Mouse (Mus musculus) embryonic facial prominence, embryonic 11.5 days (tissue): Measurements from ENCODE around the gene Osbpl9. TPM values are rescaled to one million over a fixed set of nuclear protein-coding genes. Genes with fewer than 3 reads are reported as not detected.

Experiments used
- ATAC-seq: fragments of 200-750 bp; cut with Nextera tagmentation; replicated peaks from 2 replicates; pipeline ENCODE4 v1.8.0; 2017; ENCODE audit warnings: low read depth; ENCODE audit not compliant: insufficient number of reproducible peaks, low FRiP score, low TSS enrichment
- DNase-seq: peaks from one replicate; pipeline ENCODE4 v3.0.0-alpha.2; 2015; ENCODE audit warnings: low spot score
- H3K27ac ChIP-seq: fragments of 300-500 bp; sonication (generic); replicated peaks from 2 replicates; pipeline ENCODE4 v1.5.1; 2014; ENCODE audit warnings: mild to moderate bottlenecking, low read depth, low read length, control low read depth
- H3K27me3 ChIP-seq: fragments of 300-500 bp; sonication (generic); 2 replicates; pipeline ENCODE4 v1.6.1; 2014; ENCODE audit warnings: mild to moderate bottlenecking, low read length, moderate library complexity, mixed read lengths; ENCODE audit not compliant: control insufficient read depth, insufficient read depth
- H3K36me3 ChIP-seq: fragments of 300-500 bp; sonication (generic); replicated peaks from 2 replicates; pipeline ENCODE4 v1.6.1; 2014; ENCODE audit warnings: low read depth, mild to moderate bottlenecking, low read length, moderate library complexity, mixed read lengths; ENCODE audit not compliant: control insufficient read depth, insufficient read depth
- H3K4me1 ChIP-seq: fragments of 300-500 bp; sonication (generic); 2 replicates; pipeline ENCODE4 v1.6.1; 2014; ENCODE audit warnings: low read length, mixed read lengths; ENCODE audit not compliant: control insufficient read depth, insufficient read depth
- H3K4me2 ChIP-seq: fragments of 300-500 bp; sonication (generic); 2 replicates; pipeline ENCODE4 v1.6.1; 2014; ENCODE audit warnings: low read depth, mild to moderate bottlenecking, control low read depth, low read length, moderate library complexity
- H3K4me3 ChIP-seq: fragments of 300-500 bp; sonication (generic); 2 replicates; pipeline ENCODE4 v1.5.1; 2014; ENCODE audit warnings: low read depth, low read length, control low read depth
- H3K9ac ChIP-seq: fragments of 300-500 bp; sonication (generic); replicated peaks from 2 replicates; pipeline ENCODE4 v1.6.1; 2014; ENCODE audit warnings: mild to moderate bottlenecking, control low read depth, low read length
- H3K9me3 ChIP-seq: fragments of 300-500 bp; sonication (generic); replicated peaks from 2 replicates; pipeline ENCODE4 v1.6.1; 2016; ENCODE audit warnings: mild to moderate bottlenecking, low read length, inconsistent platforms, mixed read lengths; ENCODE audit not compliant: control insufficient read depth
- WGBS: fragments of 180-500 bp; shearing (Covaris S2); extraction: QIAGEN DNeasy Blood & Tissue Kit; methylation state at CpG from one replicate; pipeline ENCODE4 v1.1.7; 2014; 5-methylcytosine and 5-hydroxymethylcytosine counted together
- polyA plus RNA-seq: library from polyadenylated mRNA; unstranded; fragments of >200 nt; fragmentation: Nextera tagmentation; extraction: Ambion mirVana; gene quantifications from 2 replicates; pipeline ENCODE4 v1.2.1, GENCODE M21; 2014

Gene Osbpl9
- polyA plus RNA-seq, 1 experiment from 2014 or later = 81.0 TPM

DNA sequence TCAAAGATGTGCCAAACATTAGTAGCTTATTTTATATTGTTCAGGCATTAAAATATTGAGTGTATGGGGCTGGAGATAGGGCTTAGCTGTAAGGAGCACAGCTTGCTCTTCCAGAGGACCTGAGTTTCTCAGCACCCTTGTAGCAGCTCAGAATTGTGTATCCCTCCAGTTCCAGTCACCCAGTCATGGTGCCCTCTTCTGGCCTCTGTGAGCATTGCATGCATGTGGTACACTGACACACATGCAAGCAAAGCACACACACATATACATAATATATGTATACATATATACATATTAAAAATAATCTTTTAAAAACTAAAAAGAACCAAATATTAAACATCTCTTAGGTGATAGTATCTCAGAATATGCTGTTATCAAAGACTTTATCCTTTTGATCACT, 165.7 kb downstream of the Osbpl9 start:
- Histone ChIP-seq H3K4me2 (no peak overlapping the region), H3K4me3 (no peak overlapping the region), H3K27me3 (no peaks in the 10 kb centered on the region), H3K27ac (no peak overlapping the region), H3K9me3 (no peaks in the 10 kb centered on the region), H3K36me3 (peaks cover 6% of the 10 kb centered on the region), H3K9ac (no peak overlapping the region), H3K4me1 (no peaks in the 10 kb centered on the region)
- ATAC-seq = no peak
- peak; percentile 63 for DNase-seq

DNA sequence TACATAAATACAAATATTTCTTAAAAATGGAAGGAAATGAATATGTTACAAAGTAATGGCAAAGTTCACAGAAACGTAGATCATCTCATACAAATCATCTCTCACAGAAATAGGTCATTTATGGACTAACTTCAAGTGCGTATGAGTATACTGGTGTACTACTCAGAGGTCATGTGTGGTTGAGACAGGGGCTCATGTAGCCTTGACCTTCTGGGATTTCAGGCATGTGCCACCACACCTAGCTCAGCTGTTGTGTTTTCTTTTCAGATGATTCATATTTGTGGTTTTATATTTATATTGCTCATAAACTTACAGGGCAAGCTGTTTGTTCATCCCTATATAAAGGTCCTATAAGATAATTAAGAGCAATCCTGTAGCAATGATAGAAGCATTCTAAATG, 171.8 kb downstream of the Osbpl9 start:
- H3K36me3 ChIP-seq = peaks cover 3% of the 10 kb centered on the region
- ATAC-seq = no peak

DNA sequence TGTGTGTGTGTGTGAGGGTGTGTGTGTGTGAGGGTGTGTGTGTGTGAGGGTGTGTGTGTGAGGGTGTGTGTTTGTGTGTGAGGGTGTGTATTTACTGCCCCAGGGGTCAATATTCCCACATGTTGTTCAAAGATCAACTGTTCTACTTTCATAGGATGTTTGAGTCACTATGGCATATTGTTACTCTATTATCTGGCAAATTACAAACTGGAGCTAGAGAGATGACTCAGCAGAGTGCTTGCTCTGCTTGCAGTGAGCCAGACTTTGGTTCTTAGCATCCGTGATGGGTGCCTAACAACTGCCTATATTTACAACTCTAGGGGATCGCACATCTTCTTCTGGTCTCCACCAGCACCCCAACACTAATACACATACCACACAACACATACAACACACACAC, 172.2 kb downstream of the Osbpl9 start:
- Histone ChIP-seq H3K27ac (no peak overlapping the region), H3K4me1 (no peaks in the 10 kb centered on the region), H3K27me3 (no peaks in the 10 kb centered on the region), H3K4me3 (no peak overlapping the region), H3K4me2 (no peak overlapping the region), H3K9me3 (no peaks in the 10 kb centered on the region), H3K9ac (no peak overlapping the region), H3K36me3 (peaks cover 3% of the 10 kb centered on the region)
- DNase-seq (no peak), ATAC-seq (no peak)
- WGBS = 86% methylated on average over 2 of the region's 2 CpGs

More for the DNA sequence above, 171.8 kb downstream of the Osbpl9 start:
- Histone ChIP-seq H3K27me3 (no peaks in the 10 kb centered on the region), H3K27ac (no peak overlapping the region), H3K4me3 (no peak overlapping the region), H3K9ac (no peak overlapping the region), H3K4me1 (no peaks in the 10 kb centered on the region), H3K4me2 (no peak overlapping the region), H3K9me3 (no peaks in the 10 kb centered on the region)
- WGBS = 96% methylated on average over 2 of the region's 2 CpGs
- no peak for DNase-seq

DNA sequence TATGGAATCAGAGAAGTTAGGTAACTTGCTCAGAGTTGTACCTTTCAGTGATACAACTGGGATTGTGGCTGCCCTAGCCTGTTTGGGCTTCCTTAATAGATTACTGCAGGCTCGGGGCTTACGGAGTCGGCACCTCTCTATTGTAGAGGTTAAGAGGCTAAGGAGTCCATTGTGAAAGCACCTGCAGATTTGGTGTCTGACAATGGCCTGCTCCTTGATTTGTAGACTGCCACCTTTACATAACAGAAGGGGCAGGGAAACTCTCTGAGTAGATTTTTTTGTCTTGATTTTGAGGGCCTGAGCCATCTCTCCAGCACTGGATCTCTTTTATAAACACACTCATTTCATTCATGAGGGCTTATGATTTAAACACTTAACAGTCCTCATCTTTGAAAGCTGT, 175.5 kb downstream of the Osbpl9 start:
- no peaks in the 10 kb centered on the region for H3K4me1 ChIP-seq
- H3K9ac ChIP-seq = no peak overlapping the region
- DNase-seq (no peak), ATAC-seq (no peak)
- no peak overlapping the region for H3K4me2 ChIP-seq
- H3K27me3 ChIP-seq = no peaks in the 10 kb centered on the region
- H3K36me3 ChIP-seq = no peaks in the 10 kb centered on the region; the same call in 1 of the 2 replicates
- H3K27ac ChIP-seq = no peak overlapping the region
- WGBS = 81% methylated on average over 3 of the region's 3 CpGs
- H3K4me3 ChIP-seq = no peak overlapping the region
- H3K9me3 ChIP-seq = no peaks in the 10 kb centered on the region

DNA sequence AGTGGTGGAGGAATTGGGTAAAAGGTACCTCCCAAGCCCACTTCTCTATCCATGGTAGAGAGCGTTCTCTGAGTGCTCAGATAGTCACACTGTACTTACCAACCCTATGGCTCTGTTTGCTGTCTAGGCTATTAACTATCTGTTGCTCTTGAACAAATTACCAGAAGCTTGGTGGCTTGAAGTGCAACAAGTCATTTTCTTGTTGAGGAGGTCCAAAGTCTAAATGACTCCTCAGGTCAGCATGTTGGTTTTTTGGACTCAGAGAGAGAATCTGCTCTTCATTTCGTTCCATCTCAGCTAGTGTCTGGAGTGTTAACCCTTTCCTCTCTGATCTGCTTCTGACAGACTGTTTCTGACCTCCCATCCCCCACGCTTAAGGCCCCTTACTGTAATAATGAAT, 177.0 kb downstream of the Osbpl9 start:
- H3K4me1 ChIP-seq = no peaks in the 10 kb centered on the region
- ATAC-seq (no peak), DNase-seq (no peak)
- no peaks in the 10 kb centered on the region; the same call in none of the 2 replicates for H3K36me3 ChIP-seq
- H3K9ac ChIP-seq = no peak overlapping the region
- H3K27ac ChIP-seq = no peak overlapping the region
- H3K9me3 ChIP-seq = no peaks in the 10 kb centered on the region
- H3K4me3 ChIP-seq = no peak overlapping the region
- H3K4me2 ChIP-seq = no peak overlapping the region
- WGBS = 60% methylated on average over 3 of the region's 3 CpGs
- H3K27me3 ChIP-seq = no peaks in the 10 kb centered on the region

DNA sequence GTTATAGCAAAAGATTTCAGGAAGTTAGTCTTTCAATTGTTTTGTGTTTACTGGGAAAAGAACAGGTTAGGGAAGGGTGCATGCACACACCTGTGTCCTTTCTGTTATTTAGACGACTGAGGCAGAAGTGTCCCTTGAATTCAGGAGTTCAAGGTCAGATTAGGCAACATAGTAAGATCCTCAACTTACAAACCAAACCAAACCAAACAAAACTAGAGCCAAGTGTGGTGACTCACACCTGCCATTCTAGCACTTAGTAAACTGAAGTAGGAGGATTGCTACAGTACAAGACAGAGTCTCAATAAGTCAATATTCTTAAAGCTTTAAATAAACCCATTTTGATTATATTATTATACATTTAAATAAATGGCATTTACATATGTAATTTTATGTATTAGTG, 180.1 kb downstream of the Osbpl9 start:
- 79% methylated on average over 1 of the region's 1 CpGs for WGBS

DNA sequence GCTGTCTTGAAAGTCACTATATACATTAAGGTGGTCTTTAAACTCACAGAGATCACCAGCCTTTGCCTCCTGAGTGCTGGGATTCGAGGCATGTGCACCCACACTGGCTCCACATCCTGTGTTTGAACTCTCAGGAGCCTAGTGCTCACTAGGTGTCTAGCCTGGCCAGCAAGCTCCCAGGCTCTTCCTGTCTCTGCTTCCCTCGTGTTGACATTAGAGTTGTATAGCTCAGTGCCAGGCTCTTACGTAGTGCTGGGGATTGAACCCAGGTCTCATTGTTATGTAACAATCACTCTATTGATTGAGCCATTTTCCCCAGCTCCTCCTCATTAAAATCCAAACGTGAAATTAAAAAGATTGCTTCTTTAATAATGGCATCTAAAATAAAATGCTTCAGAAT, 182.8 kb downstream of the Osbpl9 start:
- 78% methylated on average over 4 of the region's 4 CpGs for WGBS
- no peak for DNase-seq
- peaks cover 2% of the 10 kb centered on the region for H3K36me3 ChIP-seq

More for the DNA sequence above, 180.1 kb downstream of the Osbpl9 start:
- H3K36me3 ChIP-seq = peaks cover 2% of the 10 kb centered on the region
- no peak overlapping the region for H3K27ac ChIP-seq
- H3K4me1 ChIP-seq = no peaks in the 10 kb centered on the region
- no peak overlapping the region for H3K9ac ChIP-seq
- H3K4me3 ChIP-seq = no peak overlapping the region
- no peaks in the 10 kb centered on the region for H3K9me3 ChIP-seq
- DNase-seq (no peak), ATAC-seq (no peak)
- H3K4me2 ChIP-seq = no peak overlapping the region
- no peaks in the 10 kb centered on the region for H3K27me3 ChIP-seq

DNA sequence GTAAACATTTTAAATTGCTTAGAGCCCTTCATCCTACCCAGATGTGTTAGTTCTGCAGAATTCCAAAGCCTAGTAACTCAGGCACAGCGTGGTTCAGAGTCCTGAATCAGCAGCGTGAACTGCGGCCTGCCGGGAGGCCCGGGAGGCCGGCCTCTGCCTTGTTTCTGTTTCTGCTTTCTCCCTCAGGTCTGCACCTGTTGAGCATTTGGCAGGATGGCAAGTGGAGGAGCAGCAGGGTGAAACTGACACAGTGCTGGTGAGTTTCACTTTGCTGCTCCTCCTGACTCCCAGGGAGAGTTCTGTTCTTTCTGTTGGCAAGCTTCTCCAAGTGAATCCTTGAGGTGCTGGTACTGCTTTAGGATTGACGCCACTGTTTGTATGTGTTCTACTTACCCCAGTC, 184.6 kb downstream of the Osbpl9 start:
- Histone ChIP-seq H3K27me3 (no peaks in the 10 kb centered on the region), H3K4me1 (no peaks in the 10 kb centered on the region), H3K9me3 (no peaks in the 10 kb centered on the region), H3K36me3 (peaks cover 2% of the 10 kb centered on the region), H3K9ac (no peak overlapping the region), H3K4me2 (no peak overlapping the region), H3K4me3 (no peak overlapping the region), H3K27ac (no peak overlapping the region)
- DNase-seq = no peak
- no peak for ATAC-seq
- WGBS = 63% methylated on average over 7 of the region's 7 CpGs

More for the DNA sequence above, 182.8 kb downstream of the Osbpl9 start:
- no peak overlapping the region for H3K27ac ChIP-seq
- no peaks in the 10 kb centered on the region for H3K9me3 ChIP-seq
- no peak overlapping the region for H3K4me3 ChIP-seq
- ATAC-seq = no peak
- no peak overlapping the region for H3K4me2 ChIP-seq
- no peak overlapping the region for H3K9ac ChIP-seq
- H3K4me1 ChIP-seq = no peaks in the 10 kb centered on the region
- no peaks in the 10 kb centered on the region for H3K27me3 ChIP-seq
